Comparison of ENCODE assay signal across 8 mouse cellular contexts in genomic region chr15:80091121-80091955, GRCm38 (mm10). TPM values are rescaled to one million over a fixed set of nuclear protein-coding genes. Genes with fewer than 3 reads are reported as not detected.
A peak's percentile ranks its signal among the peaks of the same experiment; 100 is the strongest.
DNase-seq lines count a peak whose midpoint lies in the region; ATAC-seq and TF ChIP-seq lines count a peak whose summit lies in the region.

Syngr1 (plus strand) TSS chr15:80091334.
Rpl3 (minus strand) TSS chr15:80091868.

- TF ChIP-seq CTCF in bone marrow, adult 2 months (IDR thresholded peaks at IDR 0.05; ENCODE audit: control insufficient read depth, insufficient read depth, low read length) = peak; percentile 75
- TF ChIP-seq CTCF in embryonic fibroblast, embryonic 13.5 days (IDR thresholded peaks at IDR 0.05; ENCODE audit: borderline replicate concordance, insufficient read depth, low read length) = peak; percentile 45
- TF ChIP-seq CTCF in liver, adult 2 months (IDR thresholded peaks at IDR 0.05; ENCODE audit: low read depth, low read length) = peak; percentile 81
- peak; percentile 78 for TF ChIP-seq CTCF in midbrain, postnatal 0 days (IDR thresholded peaks at IDR 0.05)

- H3K4me3 ChIP-seq in bone marrow, adult 2 months (replicated peaks; ENCODE audit: control insufficient read depth, low read depth, low read length) = peak within 1 kb of the TSS; percentile 84
- H3K4me3 ChIP-seq in embryonic fibroblast, embryonic 13.5 days (ENCODE audit: insufficient read depth, low read length) = peak within 1 kb of the TSS; percentile 44
- peak within 1 kb of the TSS; percentile 82 for H3K4me3 ChIP-seq in heart, embryonic 12.5 days
- H3K4me3 ChIP-seq in kidney, embryonic 15.5 days (replicated peaks) = peak within 1 kb of the TSS; percentile 64
- H3K4me3 ChIP-seq in liver, adult 2 months (ENCODE audit: insufficient read depth, low read depth, low read length) = peak within 1 kb of the TSS; percentile 62
- peak within 1 kb of the TSS; percentile 84 for H3K4me3 ChIP-seq in midbrain, postnatal 0 days (ENCODE audit: low read depth, low read length)

- peak; percentile 71 for DNase-seq in 416B (ENCODE audit: low read depth)
- DNase-seq in liver, adult 2 months (ENCODE audit: extremely low read depth, low read depth, low spot score) = peak; percentile 17
- DNase-seq in midbrain, postnatal 0 days (ENCODE audit: low spot score) = peak; percentile 78
- DNase-seq in spleen, postnatal 14 days (ENCODE audit: low spot score in 2 of 2) = peak; percentile 70 to 79

- no peaks in the 10 kb centered on the region for H3K36me3 ChIP-seq in heart, embryonic 12.5 days
- H3K36me3 ChIP-seq in kidney, embryonic 15.5 days = no peaks in the 10 kb centered on the region
- no peaks in the 10 kb centered on the region for H3K36me3 ChIP-seq in liver, adult 2 months (ENCODE audit: control insufficient read depth, insufficient read depth, low read length)
- no peaks in the 10 kb centered on the region for H3K36me3 ChIP-seq in midbrain, postnatal 0 days (ENCODE audit: insufficient read depth, low read length)

- peak within 1 kb of the TSS; percentile 82 for H3K9ac ChIP-seq in heart, embryonic 12.5 days
- peak within 1 kb of the TSS; percentile 56 for H3K9ac ChIP-seq in kidney, embryonic 15.5 days
- peak within 1 kb of the TSS; percentile 78 for H3K9ac ChIP-seq in liver, adult 2 months (ENCODE audit: low read depth, low read length)
- peak within 1 kb of the TSS; percentile 88 for H3K9ac ChIP-seq in midbrain, postnatal 0 days (replicated peaks; ENCODE audit: low read length, poor library complexity, severe bottlenecking)

- H3K79me2 ChIP-seq in liver, adult 2 months (ENCODE audit: control insufficient read depth, insufficient read depth, low read length) = no peaks in the 10 kb centered on the region

- WGBS in bone marrow, adult 2 months = 3% methylated on average over 86 of the region's 86 CpGs
- 2% methylated on average over 84 of the region's 86 CpGs for WGBS in heart, embryonic 12.5 days
- WGBS in kidney, embryonic 15.5 days = 1% methylated on average over 86 of the region's 86 CpGs
- 3% methylated on average over 74 of the region's 86 CpGs for WGBS in liver, adult 2 months
- WGBS in midbrain, postnatal 0 days = under 1% methylated on average over 78 of the region's 86 CpGs

- H3K27ac ChIP-seq in bone marrow, adult 2 months (ENCODE audit: control insufficient read depth, insufficient read depth, low read depth, low read length, poor library complexity) = peak within 1 kb of the TSS; percentile 78
- no peak within 1 kb of the TSS for H3K27ac ChIP-seq in embryonic fibroblast, embryonic 13.5 days (ENCODE audit: insufficient read depth, low read length)
- H3K27ac ChIP-seq in heart, embryonic 12.5 days (ENCODE audit: poor library complexity, severe bottlenecking) = no peak within 1 kb of the TSS
- H3K27ac ChIP-seq in kidney, embryonic 15.5 days = no peak within 1 kb of the TSS
- no peak within 1 kb of the TSS for H3K27ac ChIP-seq in liver, adult 2 months (replicated peaks; ENCODE audit: insufficient read depth, low read depth, low read length)
- peak within 1 kb of the TSS; percentile 77 for H3K27ac ChIP-seq in midbrain, postnatal 0 days (ENCODE audit: low read depth, low read length)

- peaks cover 42% of the 10 kb centered on the region for H3K27me3 ChIP-seq in heart, embryonic 12.5 days (replicated peaks)
- peaks cover 61% of the 10 kb centered on the region for H3K27me3 ChIP-seq in kidney, embryonic 15.5 days
- H3K27me3 ChIP-seq in liver, adult 2 months (ENCODE audit: control insufficient read depth, insufficient read depth, low read length) = peaks cover 4% of the 10 kb centered on the region; the same call in 1 of the 2 replicates
- H3K27me3 ChIP-seq in midbrain, postnatal 0 days (ENCODE audit: insufficient read depth, low read length) = no peaks in the 10 kb centered on the region

- peak; percentile 66 for ATAC-seq in heart, embryonic 12.5 days (ENCODE audit: insufficient number of reproducible peaks, low FRiP score)
- peak; percentile 57 for ATAC-seq in kidney, embryonic 15.5 days (replicated peaks; ENCODE audit: low FRiP score)
- peak; percentile 57 for ATAC-seq in midbrain, postnatal 0 days (ENCODE audit: low FRiP score)

- peaks cover 2% of the 10 kb centered on the region; the same call in 1 of the 2 replicates for H3K4me1 ChIP-seq in bone marrow, adult 2 months (ENCODE audit: control insufficient read depth, insufficient read depth, low read length)
- H3K4me1 ChIP-seq in embryonic fibroblast, embryonic 13.5 days (ENCODE audit: control insufficient read depth, insufficient read depth, low read length) = no peaks in the 10 kb centered on the region; the same call in 1 of the 2 replicates
- H3K4me1 ChIP-seq in heart, embryonic 12.5 days (replicated peaks) = peaks cover 10% of the 10 kb centered on the region; the same call in 1 of the 2 replicates
- H3K4me1 ChIP-seq in kidney, embryonic 15.5 days = peaks cover 22% of the 10 kb centered on the region
- peaks cover 2% of the 10 kb centered on the region; the same call in 1 of the 2 replicates for H3K4me1 ChIP-seq in liver, adult 2 months (ENCODE audit: control insufficient read depth, insufficient read depth, low read length)
- 0 out of 2 replicates have a peak, but pooled peaks cover 3% of the 10 kb centered on the region for H3K4me1 ChIP-seq in midbrain, postnatal 0 days (ENCODE audit: insufficient read depth, low read length)

- H3K9me3 ChIP-seq in heart, embryonic 12.5 days (replicated peaks) = no peaks in the 10 kb centered on the region
- H3K9me3 ChIP-seq in kidney, embryonic 15.5 days (replicated peaks) = no peaks in the 10 kb centered on the region
- no peaks in the 10 kb centered on the region for H3K9me3 ChIP-seq in midbrain, postnatal 0 days (ENCODE audit: low read length)

- H3K4me2 ChIP-seq in heart, embryonic 12.5 days = peak within 1 kb of the TSS; percentile 96
- peak within 1 kb of the TSS; percentile 93 for H3K4me2 ChIP-seq in kidney, embryonic 15.5 days
- H3K4me2 ChIP-seq in midbrain, postnatal 0 days (ENCODE audit: low read depth, low read length, poor library complexity, severe bottlenecking) = peak within 1 kb of the TSS; percentile 75

- peak; percentile 42; the same call in 1 of the 2 replicates for TF ChIP-seq POLR2A in bone marrow, adult 2 months (IDR thresholded peaks at IDR 0.05; ENCODE audit: borderline replicate concordance, control insufficient read depth, low read depth, low read length)
- TF ChIP-seq POLR2A in embryonic fibroblast, embryonic 13.5 days (IDR thresholded peaks at IDR 0.05; ENCODE audit: low read depth, low read length) = no peak
- TF ChIP-seq POLR2A in liver, adult 2 months (IDR thresholded peaks at IDR 0.05; ENCODE audit: extremely low read depth, insufficient read depth, low read length) = no peak

RNA-seq across cellular contexts. Expression of gene Syngr1, which starts in this region (rescaled TPM):
- 10.7 and 13.4 TPM in 2 replicates for polyA plus RNA-seq in bone marrow, adult 2 months (2011; ENCODE audit: insufficient read depth, insufficient read length, low replicate concordance, missing spikeins)
- polyA plus RNA-seq in embryonic fibroblast, embryonic 13.5 days (2011; ENCODE audit: insufficient read length, low read depth, missing spikeins) = 0.95 and 1.1 TPM in 2 replicates
- 17.2 and 19.0 TPM in 2 replicates for polyA plus RNA-seq in heart, embryonic 12.5 days (2016; fragmentation: Nextera tagmentation; extraction: Ambion mirVana)
- polyA plus RNA-seq in kidney, embryonic 15.5 days (2015; fragmentation: Nextera tagmentation; extraction: Ambion mirVana) = 10.9 and 11.2 TPM in 2 replicates
- 0.28 and 0.47 TPM in 2 replicates for total RNA-seq in liver, adult 2 months (2014; rRNA removed)
- 1.2 and 1.6 TPM in 2 replicates for polyA plus RNA-seq in liver, adult 2 months (2012; rRNA removed)
- total RNA-seq in midbrain, postnatal 0 days (2014; rRNA removed) = 162 and 220 TPM in 2 replicates
- 81.5 and 88.5 TPM in 2 replicates for polyA plus RNA-seq in midbrain, postnatal 0 days (2015; fragmentation: Nextera tagmentation; extraction: Ambion mirVana)

RNA-seq across cellular contexts. Expression of gene Rpl3, which starts in this region (rescaled TPM):
- polyA plus RNA-seq in bone marrow, adult 2 months (2011; ENCODE audit: insufficient read depth, insufficient read length, low replicate concordance, missing spikeins) = 708 and 1,315 TPM in 2 replicates
- polyA plus RNA-seq in embryonic fibroblast, embryonic 13.5 days (2011; ENCODE audit: insufficient read length, low read depth, missing spikeins) = 1,636 and 1,653 TPM in 2 replicates
- 601 and 631 TPM in 2 replicates for polyA plus RNA-seq in heart, embryonic 12.5 days (2016; fragmentation: Nextera tagmentation; extraction: Ambion mirVana)
- 1,112 and 1,115 TPM in 2 replicates for polyA plus RNA-seq in kidney, embryonic 15.5 days (2015; fragmentation: Nextera tagmentation; extraction: Ambion mirVana)
- total RNA-seq in liver, adult 2 months (2014; rRNA removed) = 399 and 467 TPM in 2 replicates
- polyA plus RNA-seq in liver, adult 2 months (2012; rRNA removed) = 304 and 375 TPM in 2 replicates
- 511 and 632 TPM in 2 replicates for total RNA-seq in midbrain, postnatal 0 days (2014; rRNA removed)
- polyA plus RNA-seq in midbrain, postnatal 0 days (2015; fragmentation: Nextera tagmentation; extraction: Ambion mirVana) = 500 and 515 TPM in 2 replicates

Comparison
In these comparisons a context has a peak if more than half of its experiments do, and no peak if none do; other contexts are left out.
1. RNA of gene Syngr1 (total RNA-seq): 162 to 220 TPM in midbrain, postnatal 0 days; 0.28 to 0.47 TPM in liver, adult 2 months; every median in the first group is over 100 times any median in the second.
2. DNase-seq: peak in every context shown above with its lines; median percentile 78 in midbrain, postnatal 0 days; 74 in spleen, postnatal 14 days; 71 in 416B; 17 in liver, adult 2 months.
3. H3K27ac ChIP-seq: peak in bone marrow, adult 2 months (single experiment) and midbrain, postnatal 0 days (single experiment); none in embryonic fibroblast, embryonic 13.5 days (single experiment), heart, embryonic 12.5 days (single experiment), kidney, embryonic 15.5 days (single experiment) and liver, adult 2 months (single experiment).
4. Peak in every context shown above with its lines, with median percentiles within 50 percentile points of each other: H3K4me3 ChIP-seq, CTCF ChIP-seq, ATAC-seq, H3K4me2 ChIP-seq and H3K9ac ChIP-seq.